Mouse (Mus musculus) kidney, postnatal 4 days (tissue): Measurements from ENCODE around the gene Sox5.

Source experiments
- DNase-seq, 2 experiments: peaks; one replicate each; pipeline ENCODE4 v3.0.0; 2021; ENCODE audit warnings: mixed read lengths in 2 of 2

Gene Sox5

DNA sequence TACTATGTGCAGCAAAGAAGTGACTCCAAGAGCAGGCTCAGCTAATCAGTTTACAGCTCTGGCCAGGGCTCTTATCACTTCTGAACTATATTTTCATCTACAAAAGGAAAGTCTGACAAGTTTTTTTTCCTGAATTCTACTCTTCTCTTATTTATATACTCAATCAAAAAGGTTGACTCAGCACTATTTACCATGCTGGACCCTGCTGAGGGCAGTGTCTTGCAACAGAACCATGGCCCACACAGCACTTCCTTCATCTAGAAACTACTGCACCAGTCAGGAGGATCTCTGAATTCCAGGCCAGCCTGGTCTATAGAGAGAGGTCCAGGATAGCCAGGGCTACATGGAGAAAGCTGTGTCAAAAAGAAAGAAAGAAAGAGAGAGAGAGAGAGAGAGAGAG, 771.5 kb downstream of the Sox5 start:
- DNase-seq, result no peak

DNA sequence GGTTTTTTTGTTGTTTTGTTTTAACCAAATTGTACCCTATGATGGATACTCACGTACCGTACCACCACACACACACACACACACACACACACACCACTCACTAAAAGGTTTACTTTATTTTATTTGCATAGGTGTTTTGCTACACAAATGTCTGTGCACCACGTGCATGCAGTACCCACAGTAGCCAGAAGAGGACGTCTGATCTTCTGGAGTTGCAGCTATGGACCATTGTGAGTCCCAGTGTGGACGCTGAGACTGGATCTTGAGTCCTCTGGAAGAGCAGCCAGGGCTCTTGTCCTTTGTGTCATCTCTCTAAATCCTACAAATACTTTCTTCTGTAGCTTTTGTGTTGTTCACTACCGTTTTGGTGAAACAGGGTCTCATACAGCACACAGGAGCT, 776.6 kb downstream of the Sox5 start:
- no peak for DNase-seq

DNA sequence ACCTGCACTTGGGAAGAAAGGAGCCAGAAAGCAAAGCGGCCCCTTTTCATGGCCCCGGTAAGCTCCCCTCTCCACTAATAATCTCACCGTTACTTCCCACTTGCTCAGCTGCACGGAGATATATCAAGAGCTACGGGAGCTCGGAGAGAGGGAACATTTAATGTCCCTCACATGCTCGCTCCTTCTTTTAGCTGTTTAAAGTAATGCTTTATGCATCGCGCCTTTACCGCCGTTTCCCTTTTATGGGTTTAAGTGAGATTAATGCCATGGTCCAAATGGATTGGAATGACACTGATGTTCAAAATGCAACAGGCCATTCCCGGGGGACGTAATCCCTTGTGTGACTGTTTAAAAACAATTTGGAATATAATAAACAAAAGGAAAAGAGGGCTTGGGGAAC, 783.6 kb downstream of the Sox5 start:
- DNase-seq, result no peak

DNA sequence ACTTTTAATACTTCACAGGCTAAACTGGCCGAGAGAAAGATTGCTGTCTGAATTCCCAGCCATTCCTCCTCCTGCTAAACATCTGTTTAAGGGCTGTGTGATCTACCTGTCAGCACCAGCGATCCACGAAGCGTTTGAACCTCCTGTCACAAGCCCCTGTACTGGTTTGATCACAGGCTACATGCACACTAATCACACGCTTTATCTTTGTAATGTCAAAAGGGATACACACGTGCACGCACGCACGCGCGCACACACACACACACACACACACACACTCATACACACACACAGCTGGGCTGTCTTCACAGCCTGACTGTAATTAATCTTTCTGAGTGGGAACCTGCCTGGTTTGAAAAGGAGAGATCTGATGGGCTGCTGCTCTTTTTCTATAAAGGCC, 784.2 kb downstream of the Sox5 start:
- DNase-seq, result no peak

DNA sequence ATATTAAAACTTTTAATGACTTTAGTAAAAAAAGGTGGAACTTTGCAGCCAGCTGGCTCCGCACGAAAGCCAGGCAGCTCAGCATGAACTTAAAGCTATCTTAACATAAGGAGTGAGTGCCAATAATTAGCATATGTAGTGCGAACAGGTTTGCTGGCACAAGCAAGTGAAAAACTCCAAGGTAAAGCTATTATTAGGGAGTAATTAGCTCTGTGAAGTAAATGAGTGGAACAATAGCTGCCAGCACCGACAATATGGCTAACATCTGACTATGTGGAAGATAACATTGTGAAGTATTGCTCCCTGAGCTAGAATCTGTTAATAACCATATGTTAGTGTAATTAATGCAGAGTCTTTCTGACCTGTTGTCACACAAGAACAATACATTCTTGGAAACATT, 786.7 kb downstream of the Sox5 start:
- no peak for DNase-seq

DNA sequence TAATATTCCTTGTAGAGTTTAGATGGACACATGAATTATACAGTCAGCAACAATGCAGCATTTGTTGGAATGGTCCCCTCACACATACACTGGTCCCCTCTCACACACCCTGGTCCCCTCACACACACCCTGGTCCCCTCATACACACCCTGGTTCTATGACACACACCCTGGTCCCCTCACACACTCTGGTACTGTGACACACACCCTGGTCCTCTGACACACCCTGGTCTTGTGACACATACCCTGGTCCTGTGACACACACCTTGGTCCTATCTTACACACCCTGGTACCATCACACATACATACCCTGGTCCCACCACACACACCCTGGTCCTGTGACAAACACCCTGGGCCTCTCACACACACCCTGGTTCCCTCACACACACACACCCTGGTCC, 794.2 kb downstream of the Sox5 start:
- DNase-seq, result no peak

DNA sequence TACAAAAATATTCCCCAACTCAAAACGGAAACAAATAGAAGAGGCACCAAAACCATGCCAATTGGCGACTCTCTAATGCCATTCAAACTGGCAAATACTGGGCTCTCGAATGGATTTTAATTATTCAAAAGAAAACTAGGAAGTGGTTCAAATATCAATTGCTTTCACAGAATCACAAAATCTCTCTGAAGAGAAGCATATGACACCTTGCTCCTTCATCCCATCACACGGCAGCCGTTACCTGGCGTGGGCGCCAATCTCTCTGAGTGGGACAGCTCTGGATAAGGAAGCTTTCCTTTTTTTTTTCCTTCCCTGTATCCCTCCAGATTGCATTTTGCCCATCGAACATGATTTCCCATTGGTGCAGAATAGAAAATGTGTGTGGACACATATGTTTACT, 801.6 kb downstream of the Sox5 start:
- DNase-seq, result no peak

DNA sequence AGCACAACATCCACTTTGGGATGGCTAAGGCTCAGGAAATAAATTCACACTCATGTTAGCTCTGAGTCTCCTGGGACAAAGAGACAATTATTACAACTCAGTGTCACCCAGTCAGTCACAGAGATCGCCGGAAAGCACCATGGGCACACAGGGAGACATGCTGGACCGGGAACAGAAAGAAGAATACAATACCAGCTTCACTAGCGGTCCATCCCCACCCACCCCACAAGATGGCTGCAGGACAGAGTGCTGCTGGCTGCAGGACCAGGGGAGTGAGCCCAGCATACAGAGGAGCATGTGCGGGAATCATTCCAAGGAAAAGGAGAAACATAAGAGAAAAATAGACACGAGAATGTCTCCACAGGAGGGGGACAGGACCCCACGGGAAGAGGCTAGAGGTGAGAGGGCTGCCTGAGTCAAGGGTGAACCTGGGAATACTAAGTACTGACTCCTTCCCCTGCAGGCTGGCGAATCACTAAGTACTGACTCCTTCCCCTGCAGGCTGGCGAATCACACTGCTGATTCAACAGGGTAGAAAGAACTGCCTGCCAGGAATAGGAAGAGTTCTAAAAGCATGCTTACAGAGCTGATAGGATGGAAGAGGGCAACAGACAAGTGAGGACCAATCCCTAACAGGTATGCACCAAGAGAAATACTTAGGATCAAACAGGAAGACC, 813.9 kb downstream of the Sox5 start:
- DNase-seq, result no peak

DNA sequence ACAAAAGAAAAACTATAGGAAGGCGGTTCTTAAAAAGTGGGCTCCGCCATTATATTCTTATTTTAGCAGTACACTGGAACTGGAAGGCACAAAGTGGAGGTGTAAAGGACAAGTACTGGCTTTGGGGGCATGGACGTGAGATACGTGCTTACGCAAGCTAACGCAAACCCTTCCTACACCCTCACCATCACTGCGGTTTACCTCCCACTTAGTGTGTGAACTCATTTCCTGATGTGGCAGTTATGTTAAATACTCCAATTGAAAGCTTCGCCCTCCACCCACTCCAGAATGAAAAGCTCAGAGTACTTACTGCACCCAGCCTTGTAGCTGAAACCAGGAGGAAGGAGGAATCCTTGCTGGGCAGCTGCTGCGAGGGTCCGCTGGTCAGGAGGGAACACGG, 821.3 kb downstream of the Sox5 start:
- no peak for DNase-seq

DNA sequence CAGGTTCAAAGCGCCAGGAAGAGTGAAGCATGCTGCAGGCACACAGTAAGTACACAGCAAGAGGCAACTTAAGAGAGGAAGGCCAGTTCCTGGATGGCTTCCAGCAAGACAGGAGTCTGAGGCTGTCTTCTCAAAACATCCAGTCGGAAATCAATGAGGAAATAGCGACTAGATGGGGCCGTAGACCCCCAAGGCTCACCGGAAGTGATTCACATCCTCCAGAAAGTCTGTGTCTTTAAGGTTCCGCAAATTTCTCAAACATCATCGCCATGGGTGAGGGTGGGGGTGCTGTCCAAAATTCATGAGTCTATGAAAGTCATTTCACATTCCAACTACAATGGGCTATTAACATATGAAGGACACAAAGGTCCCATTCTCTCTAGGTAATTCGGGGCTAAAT, 821.7 kb downstream of the Sox5 start:
- no peak for DNase-seq

DNA sequence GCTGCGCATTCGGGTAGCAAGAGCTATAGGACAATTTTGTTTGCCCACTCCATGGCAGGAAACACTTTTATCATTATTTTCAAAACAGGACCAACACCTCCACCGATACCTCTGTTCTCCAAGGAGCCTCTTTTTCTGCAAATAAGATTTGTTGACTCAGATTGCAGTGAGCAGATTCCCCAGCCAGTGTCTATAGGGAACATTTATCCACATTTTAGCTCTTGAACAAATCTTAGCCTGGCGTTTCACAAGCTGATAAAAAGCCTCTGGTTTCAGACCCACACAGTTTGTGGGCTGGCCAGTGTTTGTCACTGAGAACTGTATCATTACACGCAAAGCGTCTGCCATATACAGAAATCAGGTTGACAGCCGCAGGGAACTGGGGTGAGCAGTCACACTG, 823.4 kb downstream of the Sox5 start:
- DNase-seq, result no peak

DNA sequence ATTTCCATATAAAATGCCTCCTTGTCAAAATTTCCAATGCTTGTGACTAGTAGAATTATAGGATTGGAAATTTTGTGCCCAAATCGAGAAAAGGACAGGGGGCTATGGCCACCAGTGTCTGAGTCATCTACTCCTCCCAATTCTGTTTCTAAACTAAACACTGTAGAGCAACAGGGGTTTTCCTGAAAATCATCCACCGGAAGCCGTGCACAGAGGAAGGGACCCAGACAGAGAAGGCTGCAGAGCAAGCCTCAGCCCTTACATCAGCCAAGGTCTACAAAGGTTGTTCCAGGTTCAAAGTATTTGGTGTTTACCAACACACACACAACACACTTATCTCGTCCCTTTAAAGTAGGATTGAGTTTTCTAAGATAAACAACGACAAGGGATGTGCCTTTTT, 824.7 kb downstream of the Sox5 start:
- DNase-seq, result no peak

DNA sequence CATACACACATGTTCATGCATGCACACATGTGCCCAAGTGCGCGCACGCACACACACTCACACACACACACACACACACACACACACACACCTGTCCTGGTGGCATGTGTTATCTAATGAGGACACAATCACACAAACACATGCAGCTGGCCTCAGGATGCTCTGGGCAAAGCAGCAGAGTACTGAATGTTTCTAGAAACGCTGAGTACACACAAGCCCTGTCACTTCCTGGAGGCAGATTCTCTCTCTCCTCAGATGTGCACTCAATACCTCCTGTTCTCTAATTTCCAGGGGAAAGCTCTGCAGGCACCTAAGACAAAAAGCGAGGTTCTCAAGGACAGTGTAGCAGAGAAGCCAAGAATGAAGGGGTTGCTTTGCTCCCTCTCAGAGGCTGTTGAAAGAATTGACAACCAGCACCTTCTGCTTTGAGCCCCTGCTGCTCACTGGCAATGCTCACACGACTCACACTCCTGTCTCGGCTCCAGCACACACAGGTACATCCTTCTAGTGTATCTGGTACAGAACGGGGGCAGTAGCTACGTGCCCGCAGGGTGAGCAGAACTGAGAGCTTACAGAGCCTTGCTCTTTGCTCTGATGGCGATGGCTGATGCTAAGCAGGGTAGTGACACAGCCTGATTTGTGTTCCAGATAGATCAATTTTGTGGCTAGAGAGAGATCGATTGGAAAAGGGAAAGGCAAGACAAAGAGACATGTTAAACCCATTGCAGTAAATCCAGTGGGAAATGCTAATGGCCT, 833.0 kb downstream of the Sox5 start:
- no peak for DNase-seq

DNA sequence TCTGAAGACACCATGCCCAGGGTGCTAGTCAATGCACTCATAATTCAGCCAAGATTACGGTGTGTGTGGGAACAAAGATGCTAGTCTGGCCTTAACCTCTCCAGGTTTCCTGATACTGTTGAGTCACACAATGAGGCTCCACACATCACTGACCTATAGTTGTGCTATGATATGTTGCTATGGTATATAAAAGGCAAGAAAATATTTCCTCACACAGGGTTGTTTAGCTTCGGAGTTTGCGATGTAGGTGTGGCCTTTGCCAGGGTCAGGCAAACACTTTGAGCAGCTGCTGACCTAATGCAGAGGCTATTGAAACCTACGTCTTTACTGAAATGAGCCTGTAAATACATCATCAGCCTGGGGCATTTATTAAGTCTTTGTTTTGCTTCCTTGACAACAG, 833.7 kb downstream of the Sox5 start:
- no peak for DNase-seq

DNA sequence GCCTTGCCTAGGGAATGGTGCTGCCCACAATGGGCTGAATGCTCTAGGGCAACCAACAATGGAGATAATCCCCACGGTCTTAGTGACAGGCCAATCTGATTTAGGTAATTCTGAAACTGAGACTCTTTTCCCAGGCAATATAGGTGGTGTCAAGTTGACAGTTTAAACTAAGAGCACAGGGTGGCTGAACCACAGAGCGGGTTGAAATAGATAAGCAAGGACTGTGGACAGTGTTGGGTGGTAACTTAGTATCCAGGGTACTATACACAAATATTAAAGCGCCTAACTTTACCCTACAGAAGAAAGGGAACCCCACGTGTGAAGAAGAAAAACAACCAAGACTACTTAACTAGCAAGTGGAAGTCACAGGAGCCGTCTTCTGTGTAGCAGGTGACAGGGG, 838.7 kb downstream of the Sox5 start:
- no peak for DNase-seq

DNA sequence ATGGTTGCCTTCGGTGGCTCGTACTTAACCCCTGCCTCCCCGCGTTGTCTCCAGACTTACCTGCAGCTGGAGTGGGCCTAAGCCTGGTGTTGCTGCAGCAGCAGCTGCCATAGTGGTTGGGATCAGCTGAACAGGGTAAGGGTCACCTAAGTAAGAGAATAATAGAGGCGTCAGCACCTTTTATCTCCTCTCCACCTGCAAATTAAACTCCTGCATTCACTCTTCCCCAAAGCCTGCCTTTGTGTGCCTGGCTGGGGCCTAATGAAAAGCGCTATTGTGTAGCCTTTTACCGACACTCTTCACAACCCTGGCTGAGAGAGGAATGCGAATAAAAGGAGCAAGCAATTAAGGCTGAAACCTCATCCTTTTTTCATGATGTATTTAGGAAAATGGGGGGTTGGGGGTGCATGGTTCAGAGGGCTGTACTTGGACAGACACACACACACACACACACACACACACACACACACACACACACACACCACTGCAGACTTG, 840.4 kb downstream of the Sox5 start:
- no peak for DNase-seq

DNA sequence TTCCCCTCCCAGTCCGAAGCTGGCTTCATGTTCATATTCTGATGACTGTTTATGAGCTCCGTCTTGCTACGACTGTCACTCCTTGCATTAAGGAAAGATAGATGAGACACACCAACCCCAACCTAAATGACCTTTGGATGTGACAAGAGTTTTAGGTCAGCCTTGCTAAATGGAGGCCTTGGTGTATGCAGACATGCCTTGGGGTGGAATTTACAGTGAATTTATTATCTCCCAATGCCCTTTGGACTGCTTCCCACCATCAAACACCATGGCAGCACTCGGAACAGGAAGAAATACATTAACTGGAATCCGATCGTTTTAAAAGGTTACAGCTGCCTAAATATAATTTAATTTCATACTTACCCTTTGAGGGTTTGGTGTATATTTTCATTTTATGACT, 858.6 kb downstream of the Sox5 start:
- DNase-seq, result peak; percentile 10 to 31

DNA sequence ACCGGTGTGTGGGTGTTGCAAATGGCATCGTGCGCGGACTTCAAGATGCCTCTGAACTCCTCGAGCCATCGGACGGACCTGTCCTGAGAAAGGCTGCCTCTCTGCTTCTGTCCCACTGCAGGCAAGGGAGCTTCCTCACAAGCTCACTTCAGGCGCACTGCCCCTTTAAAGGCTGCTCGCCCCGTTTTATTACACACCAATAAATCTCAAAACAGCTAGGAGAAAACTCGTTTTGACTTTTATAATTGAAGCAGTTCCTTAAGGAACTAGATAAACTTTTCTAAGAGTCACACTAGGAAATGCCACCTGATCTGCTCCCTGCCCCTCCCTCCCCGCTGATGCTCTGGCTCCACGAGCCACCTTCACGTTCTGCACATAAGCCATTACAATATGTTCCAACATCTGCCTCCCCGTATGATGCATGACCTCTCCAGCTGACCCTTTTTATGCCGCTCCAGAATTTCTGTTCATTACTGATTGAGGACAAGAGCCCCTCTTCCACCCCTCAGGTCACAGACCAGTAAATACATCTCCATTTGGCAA, 863.3 kb downstream of the Sox5 start:
- DNase-seq, result peak; percentile 29 to 43

DNA sequence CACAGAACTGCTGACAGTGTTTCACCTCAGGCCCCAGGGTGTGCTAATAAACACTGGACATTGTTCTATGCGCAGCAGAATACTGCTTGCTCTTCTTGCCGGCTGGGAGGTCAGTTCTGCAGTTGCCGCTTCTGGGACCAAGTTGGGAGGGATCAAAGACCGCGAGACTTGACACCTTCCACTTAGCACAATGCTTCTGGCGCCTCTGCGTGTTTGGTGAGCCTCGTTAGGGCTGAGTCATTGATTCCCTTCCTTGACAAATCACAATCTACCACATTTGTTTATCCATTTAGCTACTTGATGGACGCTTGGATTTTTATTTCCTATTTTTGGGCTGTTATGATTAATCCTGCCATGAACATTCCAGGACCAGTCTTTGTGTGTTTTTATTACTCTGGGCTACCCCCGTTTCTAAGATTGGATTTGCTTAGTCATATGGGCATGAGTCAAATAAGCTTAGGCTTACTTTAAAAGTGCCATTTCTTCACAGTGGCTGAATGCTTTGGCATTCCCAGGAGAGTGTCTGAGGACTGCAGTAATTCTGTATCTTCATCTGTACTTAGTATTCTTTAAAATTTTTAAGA, 865.5 kb downstream of the Sox5 start:
- DNase-seq, result peak in 1 of 2 experiments; percentile 5

DNA sequence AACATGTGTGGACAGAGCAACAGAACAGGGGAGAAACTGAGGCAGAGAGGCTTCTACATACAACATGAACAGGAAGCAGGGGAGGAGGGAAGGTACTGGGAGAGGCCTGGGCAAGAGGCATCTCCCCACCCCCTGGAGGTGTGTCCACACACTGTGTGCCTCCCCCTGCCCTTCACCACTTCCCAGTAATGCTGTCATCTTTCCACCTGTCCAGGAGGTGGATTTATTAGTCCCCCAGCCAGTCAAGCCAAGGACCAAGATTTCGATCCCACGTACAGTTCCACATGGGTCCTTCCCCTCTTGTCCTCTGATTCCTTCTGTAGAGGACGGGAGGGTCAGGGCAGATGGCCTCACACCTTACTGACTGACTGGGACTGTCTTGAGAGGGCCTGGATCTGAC, 866.1 kb downstream of the Sox5 start:
- no peak for DNase-seq

DNA sequence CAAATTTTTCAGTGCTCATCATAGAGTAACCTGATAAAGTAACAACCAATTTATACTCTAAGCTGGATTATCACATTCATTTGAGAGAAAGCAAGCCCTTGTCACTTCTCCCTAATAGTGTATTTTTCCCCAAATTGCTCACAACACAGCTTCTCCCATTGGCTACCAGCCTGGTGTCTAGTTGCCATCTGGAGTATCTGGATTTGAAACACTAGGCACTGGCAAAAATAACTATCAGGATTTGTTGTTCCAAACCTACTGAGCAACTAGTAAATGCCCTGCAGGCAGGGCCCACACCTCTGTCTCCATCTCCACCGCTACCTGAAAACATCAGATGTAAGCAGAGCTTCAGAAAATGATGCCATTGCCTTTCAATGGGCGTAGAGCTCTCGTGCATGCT, 869.5 kb downstream of the Sox5 start:
- no peak for DNase-seq

DNA sequence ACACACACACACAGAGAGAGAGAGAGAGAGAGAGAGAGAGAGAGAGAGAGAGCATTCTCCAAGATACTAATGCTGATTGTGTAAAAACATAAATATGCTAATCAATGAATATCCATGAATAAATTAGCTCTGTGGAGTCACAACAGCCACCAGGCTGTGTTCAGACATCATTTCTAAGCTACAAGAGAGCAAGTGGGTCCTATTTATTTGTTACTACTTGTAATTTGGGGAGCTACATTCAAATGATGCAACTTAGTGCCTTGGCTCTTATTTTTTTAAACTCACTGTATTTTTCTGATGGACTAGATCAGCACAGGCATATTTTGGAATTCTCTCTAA, 877.1 kb downstream of the Sox5 start:
- no peak for DNase-seq

DNA sequence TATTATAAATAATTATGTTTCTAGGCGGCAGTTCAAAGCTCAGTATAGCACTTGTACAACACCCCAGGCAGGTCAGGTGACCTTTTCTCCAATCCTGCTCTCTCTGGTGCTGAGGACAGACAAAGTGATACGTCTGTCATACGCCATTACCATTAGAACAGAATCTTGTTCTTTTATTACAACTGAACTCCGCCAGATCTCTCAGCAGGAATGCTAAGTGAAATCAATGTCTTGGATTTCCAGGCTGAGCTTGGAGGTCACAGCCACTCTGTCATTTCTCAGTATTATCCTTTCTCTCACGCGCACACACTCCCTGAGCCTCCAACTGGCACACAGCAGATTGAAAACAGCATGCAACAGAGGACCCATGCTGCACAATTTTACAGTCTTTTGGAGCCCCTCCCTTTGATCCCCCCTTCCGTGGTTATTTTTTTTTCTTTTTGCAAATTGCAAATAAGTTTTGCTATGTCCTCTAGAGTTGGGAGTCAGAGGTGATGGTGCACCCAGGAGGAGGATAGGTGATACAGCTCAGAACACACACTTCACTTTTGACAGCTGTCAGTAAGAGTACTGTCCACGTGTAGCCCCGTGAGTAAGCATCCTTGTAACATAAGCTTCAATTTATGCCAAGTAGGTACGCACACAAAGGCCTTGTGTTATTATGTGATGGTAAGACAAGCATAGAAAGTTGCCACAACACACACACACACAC, 877.6 kb downstream of the Sox5 start:
- no peak for DNase-seq
